Mouse (Mus musculus) thymus, adult 2 months (tissue): ENCODE measurements around the gene Dnajc3.

Experiments
- CTCF ChIP-seq: fragments of 200-500 bp; IDR thresholded peaks from 2 replicates; pipeline ENCODE4 v1.5.1; 2012; ENCODE audit warnings: mild to moderate bottlenecking, control low read depth, low read length, moderate library complexity, borderline replicate concordance; ENCODE audit not compliant: control insufficient read depth, poor library complexity, insufficient read depth; ENCODE audit errors: extremely low read depth
- POLR2A ChIP-seq: fragments of 200-500 bp; IDR thresholded peaks from 2 replicates; pipeline ENCODE4 v1.6.1; 2012; ENCODE audit warnings: mild to moderate bottlenecking, low read length, control low read depth, moderate library complexity; ENCODE audit not compliant: control insufficient read depth, poor library complexity, insufficient read depth; ENCODE audit errors: extremely low read depth

- TF ChIP-seq CTCF (no peak), POLR2A (no peak)
Measured at GRCm38 (mm10) chr14:118951912-118952583, 14.3 kb downstream of the Dnajc3 start.
